In the genomic region with DNA sequence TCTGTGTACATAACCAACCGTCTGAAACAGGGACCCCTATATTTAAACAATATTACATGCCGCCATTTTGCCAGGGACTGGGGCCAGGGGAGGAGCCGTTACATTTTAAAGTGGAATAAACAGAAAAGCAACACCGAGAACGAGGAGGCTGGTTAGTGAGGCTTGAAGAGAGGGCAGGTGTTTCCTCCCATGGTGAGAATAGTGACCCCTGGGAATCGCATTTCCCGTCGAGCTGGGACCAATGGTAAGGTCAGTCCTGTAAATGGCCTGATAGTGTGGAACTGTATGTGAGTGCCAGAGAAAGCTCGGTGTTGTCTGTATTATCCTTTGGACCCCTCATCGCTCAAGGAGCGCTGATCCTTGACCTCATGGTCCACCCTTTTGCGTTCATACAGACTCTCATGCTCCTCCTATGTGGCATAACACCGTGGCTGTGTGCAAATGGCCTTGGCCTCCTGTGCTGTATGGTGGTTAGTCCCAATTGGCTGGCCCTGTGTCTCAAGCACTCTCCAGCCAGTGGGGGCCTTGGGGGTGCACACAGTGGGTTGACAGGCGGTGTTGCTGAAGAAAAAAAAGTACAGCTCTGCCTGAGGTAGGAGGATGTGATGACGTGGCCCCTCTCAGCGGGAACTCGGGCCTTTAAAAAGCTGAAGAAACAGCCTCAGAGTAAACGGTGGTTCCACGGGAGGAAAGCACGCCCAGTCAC, we compare ENCODE assay signal across 15 mouse cellular contexts. TPM values are rescaled to one million over a fixed set of nuclear protein-coding genes. Genes with fewer than 3 reads are reported as not detected.
A peak's percentile ranks its signal among the peaks of the same experiment; 100 is the strongest.
DNase-seq lines count a peak whose midpoint lies in the region; ATAC-seq and TF ChIP-seq lines count a peak whose summit lies in the region.
"Had no signal": no experiment of that assay in that cellular context is flagged by ENCODE, and none has a peak within 500 bp of the region (broad histone marks: within the 10 kb centered on the region; RNA-seq: fewer than 3 reads in every experiment).

Gene Pou2af1 (plus strand): TSS at position 686 of the 706 bp plus-strand sequence.

- peak; percentile 23 for DNase-seq in adrenal gland, postnatal 14 days
- no peak for DNase-seq in adrenal gland, postnatal 36 days
- peak; percentile 93 for DNase-seq in T-cell, adult 2 months (ENCODE audit: low spot score)
- DNase-seq in splenic B cell, adult 2 months (ENCODE audit: low read depth, low spot score) = peak; percentile 91
- DNase-seq in cerebellum, adult 8-10 months = no peak
- DNase-seq in hindbrain, embryonic 10.5 days (ENCODE audit: low spot score) = no peak
- DNase-seq: cerebellum, postnatal 25 days; kidney, adult 11 months had no signal

- no peaks in the 10 kb centered on the region for H3K4me1 ChIP-seq in intestine, postnatal 0 days (replicated peaks; ENCODE audit: control insufficient read depth, insufficient read depth, low read length)
- H3K4me1 ChIP-seq in hindbrain, embryonic 10.5 days (replicated peaks) = no peaks in the 10 kb centered on the region
- H3K4me1 ChIP-seq: heart, embryonic 15.5 days; limb, embryonic 15.5 days; midbrain, embryonic 10.5 days; neural tube, embryonic 15.5 days had no signal

- no peaks in the 10 kb centered on the region for H3K9me3 ChIP-seq in intestine, postnatal 0 days (ENCODE audit: control insufficient read depth)
- no peaks in the 10 kb centered on the region for H3K9me3 ChIP-seq in hindbrain, embryonic 10.5 days
- H3K9me3 ChIP-seq: heart, embryonic 15.5 days; limb, embryonic 15.5 days; midbrain, embryonic 10.5 days; neural tube, embryonic 15.5 days had no signal

- ATAC-seq in megakaryocyte, adult 5-6 weeks (ENCODE audit: poor library complexity, severe bottlenecking) = peak; percentile 45
- no peak for ATAC-seq in intestine, postnatal 0 days
- ATAC-seq: Patski had no signal

- no peak within 1 kb of the TSS for H3K27ac ChIP-seq in intestine, postnatal 0 days (ENCODE audit: low read depth, low read length)
- no peak within 1 kb of the TSS for H3K27ac ChIP-seq in hindbrain, embryonic 10.5 days
- H3K27ac ChIP-seq: heart, embryonic 15.5 days; limb, embryonic 15.5 days; midbrain, embryonic 10.5 days; neural tube, embryonic 15.5 days had no signal

- no peaks in the 10 kb centered on the region; the same call in 1 of the 2 replicates for H3K36me3 ChIP-seq in splenic B cell, adult 2 months (ENCODE audit: control insufficient read depth, insufficient read depth, low read length, poor library complexity, severe bottlenecking)
- no peaks in the 10 kb centered on the region for H3K36me3 ChIP-seq in intestine, postnatal 0 days (ENCODE audit: control insufficient read depth, insufficient read depth)
- H3K36me3 ChIP-seq in hindbrain, embryonic 10.5 days = no peaks in the 10 kb centered on the region
- H3K36me3 ChIP-seq: heart, embryonic 15.5 days; limb, embryonic 15.5 days; midbrain, embryonic 10.5 days; neural tube, embryonic 15.5 days had no signal

- H3K4me3 ChIP-seq in intestine, postnatal 0 days (ENCODE audit: low read depth, low read length) = no peak within 1 kb of the TSS
- H3K4me3 ChIP-seq in hindbrain, embryonic 10.5 days = no peak within 1 kb of the TSS
- H3K4me3 ChIP-seq: heart, embryonic 15.5 days; limb, embryonic 15.5 days; midbrain, embryonic 10.5 days; neural tube, embryonic 15.5 days had no signal

- H3K27me3 ChIP-seq in splenic B cell, adult 2 months (ENCODE audit: control insufficient read depth, insufficient read depth, low read length, poor library complexity, severe bottlenecking) = no peaks in the 10 kb centered on the region
- H3K27me3 ChIP-seq in intestine, postnatal 0 days (replicated peaks; ENCODE audit: control insufficient read depth, insufficient read depth, low read length) = no peaks in the 10 kb centered on the region
- H3K27me3 ChIP-seq in hindbrain, embryonic 10.5 days (ENCODE audit: insufficient read depth, poor library complexity, severe bottlenecking) = no peaks in the 10 kb centered on the region
- H3K27me3 ChIP-seq: heart, embryonic 15.5 days; limb, embryonic 15.5 days; neural tube, embryonic 15.5 days had no signal

- WGBS in intestine, postnatal 0 days = 79% methylated on average over 20 of the region's 20 CpGs
- WGBS in hindbrain, embryonic 10.5 days = 85% methylated on average over 20 of the region's 20 CpGs

- no peak within 1 kb of the TSS for H3K9ac ChIP-seq in intestine, postnatal 0 days (ENCODE audit: low read depth, low read length)
- H3K9ac ChIP-seq: heart, embryonic 15.5 days; limb, embryonic 15.5 days; neural tube, embryonic 15.5 days had no signal

- TF ChIP-seq CTCF in intestine, postnatal 0 days (IDR thresholded peaks at IDR 0.05; ENCODE audit: low read depth) = no peak

- no peak within 1 kb of the TSS for H3K4me2 ChIP-seq in intestine, postnatal 0 days (replicated peaks; ENCODE audit: low read depth)
- H3K4me2 ChIP-seq: heart, embryonic 15.5 days; limb, embryonic 15.5 days; neural tube, embryonic 15.5 days had no signal

RNA-seq across cellular contexts. Expression of gene Pou2af1, which starts in this region (rescaled TPM):
- 1.6 and 7.5 TPM in 2 replicates for total RNA-seq in adrenal gland, postnatal 14 days (2021)
- not detected for total RNA-seq in adrenal gland, postnatal 36 days (2021)
- 0.59 TPM in 1 of 2 replicates, not detected in the other for total RNA-seq in megakaryocyte, adult 5-6 weeks (2015)
- 0.22 and 0.85 TPM in 2 replicates for total RNA-seq in megakaryocyte, adult 5-6 weeks (2017)
- polyA plus RNA-seq in intestine, postnatal 0 days (2015; fragmentation: Nextera tagmentation; extraction: Ambion mirVana) = 0.08 and 0.09 TPM in 2 replicates
- polyA plus RNA-seq in hindbrain, embryonic 10.5 days (2016; fragmentation: Nextera tagmentation; extraction: Ambion mirVana) = not detected in 2 replicates
- polyA plus RNA-seq: midbrain, embryonic 10.5 days; Patski had no signal

Comparison
In these comparisons a context has a peak if more than half of its experiments do, and no peak if none do; other contexts are left out.
1. DNase-seq: peak in adrenal gland, postnatal 14 days (single experiment), T-cell, adult 2 months (single experiment) and splenic B cell, adult 2 months (single experiment); none in adrenal gland, postnatal 36 days (0 of 2), cerebellum, adult 8-10 months (single experiment) and hindbrain, embryonic 10.5 days (single experiment).
2. Peak in ATAC-seq in megakaryocyte, adult 5-6 weeks; RNA of the gene not detected or under 1 TPM.